Mouse (Mus musculus) lung, postnatal 4 days (tissue): ENCODE measurements at regions not wholly inside any gene's neighbourhood (a gene's known extent, or its start where the extent isn't known, plus 50 kb on each side); places are given as distances from the start of the nearest gene placed in this dataset.

Experiments used
- DNase-seq, 2 experiments: peaks; one replicate each; pipeline ENCODE4 v3.0.0; 2021

DNA sequence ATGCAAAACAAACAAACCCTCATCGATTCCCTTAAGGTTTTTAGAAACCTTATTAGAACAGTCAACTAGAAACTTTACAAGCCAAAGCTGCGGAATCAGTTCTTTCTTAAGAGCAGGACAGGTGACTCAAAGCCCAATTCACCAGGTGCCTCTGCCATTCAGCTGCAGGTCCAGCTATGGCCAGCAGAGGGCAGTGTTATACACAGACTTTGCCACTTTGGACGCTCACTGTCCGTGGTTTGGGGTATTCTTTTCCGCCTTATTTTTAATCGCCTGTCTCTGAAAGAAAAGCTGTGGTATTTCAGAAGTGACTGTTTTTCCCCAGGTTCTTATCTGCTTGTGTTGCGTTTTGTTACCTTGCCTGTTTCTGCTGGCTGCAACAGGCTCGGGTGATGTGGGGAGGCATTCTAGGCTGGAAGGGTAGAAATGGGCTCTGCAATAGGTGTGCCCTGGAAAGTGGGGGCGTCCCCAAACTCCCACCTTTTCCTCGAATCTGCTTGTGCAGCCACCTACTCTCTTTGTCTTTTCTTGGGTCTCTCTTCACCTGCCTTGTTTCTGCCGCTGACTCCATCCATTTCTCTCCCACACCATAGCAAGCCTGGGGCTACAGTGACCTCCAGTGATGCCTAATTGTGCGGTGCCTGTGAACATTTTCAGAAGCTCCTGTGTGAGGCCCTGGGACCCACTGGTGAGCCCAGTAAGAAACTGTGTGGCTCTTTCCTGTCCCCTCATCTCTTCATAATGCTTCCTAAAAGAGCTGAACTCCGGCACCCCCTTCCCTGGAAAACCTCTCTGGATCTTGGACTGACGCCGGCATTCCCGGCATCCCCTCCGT is 142.4 kb downstream of the Mtx3 start:
- peak; percentile 48 to 78 for DNase-seq

DNA sequence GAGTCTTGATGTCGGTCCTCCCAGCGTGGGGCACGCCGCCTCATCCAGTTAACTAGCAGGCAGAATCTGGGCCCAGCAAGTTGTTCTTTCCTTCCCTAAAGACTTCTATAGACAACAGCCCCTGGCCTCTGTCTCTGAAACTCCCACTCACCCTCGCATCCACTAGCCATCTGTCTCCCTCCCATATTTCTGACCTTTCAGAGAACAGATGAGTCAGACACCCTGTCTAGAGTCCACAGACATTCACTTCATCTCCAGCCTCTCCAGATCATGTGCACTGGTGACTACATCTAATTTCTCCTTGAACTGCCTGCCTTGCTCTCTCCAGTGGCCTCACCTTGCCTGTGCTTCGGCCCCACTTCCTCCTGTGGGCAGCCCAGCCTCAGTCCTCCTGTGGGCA is 143.1 kb downstream of the Mtx3 start:
- no peak for DNase-seq

DNA sequence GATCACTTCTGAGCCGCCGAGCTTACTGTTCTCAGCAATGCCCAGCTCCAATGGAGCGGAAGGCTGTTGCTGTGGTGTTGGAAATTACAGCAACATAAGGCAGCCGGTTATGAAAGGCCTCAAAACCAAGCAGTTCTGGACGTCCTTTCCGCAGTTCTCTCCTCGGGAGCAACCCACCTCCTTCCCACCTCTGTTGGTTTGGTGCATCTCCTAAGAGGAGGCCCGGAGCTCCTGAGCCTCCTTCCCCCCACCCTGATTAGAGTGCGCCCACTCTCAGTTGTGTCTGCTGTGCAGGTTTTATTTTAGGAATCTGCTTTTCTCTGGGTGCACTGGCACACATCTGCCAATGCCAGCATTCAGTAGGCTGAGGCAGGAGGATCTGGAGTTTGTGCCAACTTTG is 144.0 kb downstream of the Mtx3 start:
- no peak for DNase-seq

DNA sequence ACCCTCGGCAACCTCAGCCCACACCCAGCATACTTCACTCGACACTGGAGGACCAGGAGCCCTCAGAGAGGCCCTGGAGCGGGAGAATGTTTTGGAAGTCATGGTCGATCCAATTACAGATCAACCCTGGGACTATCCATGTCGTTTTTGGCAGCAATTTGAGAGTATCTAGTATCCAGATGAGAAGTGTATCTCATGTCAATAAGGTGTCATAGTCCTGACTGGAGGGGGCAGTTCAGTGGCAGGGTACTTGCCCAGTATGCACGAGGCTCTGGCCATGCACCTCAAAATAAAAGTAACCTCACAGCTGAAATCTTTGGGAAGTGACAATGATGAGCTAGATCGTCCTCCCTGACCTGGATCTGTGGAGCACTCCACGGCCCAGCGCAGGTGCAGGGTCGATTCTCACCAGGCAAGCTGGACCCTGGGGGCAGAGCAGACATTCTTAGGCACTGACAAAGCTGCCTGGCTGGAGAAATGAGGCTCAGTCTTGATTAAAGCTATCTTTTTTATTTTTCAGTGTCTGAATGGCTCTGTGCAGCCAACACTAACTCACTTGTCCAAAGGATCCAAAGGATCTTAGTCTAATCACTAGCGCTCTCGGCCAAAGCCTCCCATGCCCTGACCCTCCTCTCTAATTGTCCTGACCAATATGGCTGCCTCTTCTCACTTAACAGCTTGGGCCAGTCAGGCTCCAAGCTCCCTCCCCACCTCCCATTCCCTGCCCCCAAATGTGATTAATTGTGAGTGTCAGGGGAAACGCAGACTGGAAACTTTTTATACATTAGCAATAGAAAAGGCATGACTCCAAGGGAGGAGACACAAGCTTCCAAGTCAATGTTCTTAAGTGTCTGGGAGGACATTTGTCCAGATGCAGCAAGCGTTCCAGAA is 146.0 kb downstream of the Mtx3 start:
- DNase-seq, result no peak
